Mouse (Mus musculus): ENCODE measurements around the gene Sema4d. TPM values are rescaled to one million over a fixed set of nuclear protein-coding genes. Genes with fewer than 3 reads are reported as not detected.

The Sema4d gene
- total RNA-seq, 1 experiment: 25.1 TPM

GRCm38 (mm10) chr13:51780509-51781155 is 12.9 kb downstream of the Sema4d start:
- in situ Hi-C loops (cut with MboI; ENCODE audit: low sequenced_read_pairs in 2 of 2, unreplicated experiment in 2 of 2): no loop called here
- Histone ChIP-seq H3K9ac (ENCODE audit: insufficient read depth, low read depth, low read length, poor library complexity, severe bottlenecking) (no peak overlapping the region), H3K27ac (ENCODE audit: insufficient read depth, low read depth, low read length, poor library complexity, severe bottlenecking) (no peak overlapping the region), H3K4me1 (ENCODE audit: control insufficient read depth in 2 of 2, insufficient read depth in 2 of 2, low read length in 2 of 2, poor library complexity in 1 of 2) (peaks cover 0 to 12% of the 10 kb centered on the region in 2 experiments; a peak in 2 of 4 replicates), H3K36me3 (ENCODE audit: control insufficient read depth, insufficient read depth, low read length, poor library complexity, severe bottlenecking) (no peaks in the 10 kb centered on the region; the same call in 1 of the 2 replicates), H3K9me3 (ENCODE audit: control insufficient read depth, insufficient read depth, low read depth, low read length) (no peaks in the 10 kb centered on the region), H3K4me3 (ENCODE audit: insufficient read depth in 1 of 2, low read depth in 1 of 2, low read length in 2 of 2, poor library complexity in 1 of 2, severe bottlenecking in 1 of 2) (no peak overlapping the region)
- DNase-seq (ENCODE audit: low read depth, low spot score): no peak
- no peak for TF ChIP-seq ZNF384 (IDR thresholded peaks at IDR 0.05; ENCODE audit: low read depth, low read length)
- TF ChIP-seq MAFK (IDR thresholded peaks at IDR 0.05; ENCODE audit: insufficient read depth, low read depth, low read length): no peak
- no peak for TF ChIP-seq CHD2 (IDR thresholded peaks at IDR 0.05; ENCODE audit: low read depth, low read length)
- TF ChIP-seq HCFC1 (IDR thresholded peaks at IDR 0.05; ENCODE audit: borderline replicate concordance, insufficient read depth, low read length): no peak
- no peak for TF ChIP-seq ZC3H11A (IDR thresholded peaks at IDR 0.05; ENCODE audit: borderline replicate concordance, low read depth, low read length)

GRCm38 (mm10) chr13:51778983-51779962 is 14.3 kb downstream of the Sema4d start:
- in situ Hi-C loops (cut with MboI; ENCODE audit: low sequenced_read_pairs in 2 of 2, unreplicated experiment in 2 of 2): no loop called here
- no peak for DNase-seq (ENCODE audit: low read depth, low spot score)
- H3K4me3 ChIP-seq (ENCODE audit: insufficient read depth in 1 of 2, low read depth in 1 of 2, low read length in 2 of 2, poor library complexity in 1 of 2, severe bottlenecking in 1 of 2): no peak overlapping the region
- H3K9me3 ChIP-seq (ENCODE audit: control insufficient read depth, insufficient read depth, low read depth, low read length): no peaks in the 10 kb centered on the region
- no peak overlapping the region for H3K27ac ChIP-seq (ENCODE audit: insufficient read depth, low read depth, low read length, poor library complexity, severe bottlenecking)
- H3K9ac ChIP-seq (ENCODE audit: insufficient read depth, low read depth, low read length, poor library complexity, severe bottlenecking): no peak overlapping the region
- H3K36me3 ChIP-seq (ENCODE audit: control insufficient read depth, insufficient read depth, low read length, poor library complexity, severe bottlenecking): no peaks in the 10 kb centered on the region; the same call in 1 of the 2 replicates
- TF ChIP-seq ZC3H11A (IDR thresholded peaks at IDR 0.05; ENCODE audit: borderline replicate concordance, low read depth, low read length) (no peak), CHD2 (IDR thresholded peaks at IDR 0.05; ENCODE audit: low read depth, low read length) (no peak), HCFC1 (IDR thresholded peaks at IDR 0.05; ENCODE audit: borderline replicate concordance, insufficient read depth, low read length) (no peak), ZNF384 (IDR thresholded peaks at IDR 0.05; ENCODE audit: low read depth, low read length) (no peak), MAFK (IDR thresholded peaks at IDR 0.05; ENCODE audit: insufficient read depth, low read depth, low read length) (no peak)
- peaks cover 0 to 12% of the 10 kb centered on the region in 2 experiments; a peak in 2 of 4 replicates for H3K4me1 ChIP-seq (ENCODE audit: control insufficient read depth in 2 of 2, insufficient read depth in 2 of 2, low read length in 2 of 2, poor library complexity in 1 of 2)

GRCm38 (mm10) chr13:51778351-51778982 is 15.1 kb downstream of the Sema4d start:
- peaks cover 0 to 10% of the 10 kb centered on the region in 2 experiments; a peak in 2 of 4 replicates for H3K4me1 ChIP-seq (ENCODE audit: control insufficient read depth in 2 of 2, insufficient read depth in 2 of 2, low read length in 2 of 2, poor library complexity in 1 of 2)
- in situ Hi-C loops (cut with MboI; ENCODE audit: low sequenced_read_pairs in 2 of 2, unreplicated experiment in 2 of 2): no loop called here
- DNase-seq (ENCODE audit: low read depth, low spot score): no peak
- no peak overlapping the region for H3K4me3 ChIP-seq (ENCODE audit: insufficient read depth in 1 of 2, low read depth in 1 of 2, low read length in 2 of 2, poor library complexity in 1 of 2, severe bottlenecking in 1 of 2)
- TF ChIP-seq ZNF384 (IDR thresholded peaks at IDR 0.05; ENCODE audit: low read depth, low read length): no peak
- no peak for TF ChIP-seq ZC3H11A (IDR thresholded peaks at IDR 0.05; ENCODE audit: borderline replicate concordance, low read depth, low read length)
- no peak for TF ChIP-seq CHD2 (IDR thresholded peaks at IDR 0.05; ENCODE audit: low read depth, low read length)
- no peak for TF ChIP-seq MAFK (IDR thresholded peaks at IDR 0.05; ENCODE audit: insufficient read depth, low read depth, low read length)
- TF ChIP-seq HCFC1 (IDR thresholded peaks at IDR 0.05; ENCODE audit: borderline replicate concordance, insufficient read depth, low read length): no peak
- no peak overlapping the region for H3K27ac ChIP-seq (ENCODE audit: insufficient read depth, low read depth, low read length, poor library complexity, severe bottlenecking)
- no peaks in the 10 kb centered on the region; the same call in 1 of the 2 replicates for H3K36me3 ChIP-seq (ENCODE audit: control insufficient read depth, insufficient read depth, low read length, poor library complexity, severe bottlenecking)
- no peak overlapping the region for H3K9ac ChIP-seq (ENCODE audit: insufficient read depth, low read depth, low read length, poor library complexity, severe bottlenecking)
- no peaks in the 10 kb centered on the region for H3K9me3 ChIP-seq (ENCODE audit: control insufficient read depth, insufficient read depth, low read depth, low read length)

- TF ChIP-seq CHD2 (IDR thresholded peaks at IDR 0.05; ENCODE audit: low read depth, low read length) (no peak), ZC3H11A (IDR thresholded peaks at IDR 0.05; ENCODE audit: borderline replicate concordance, low read depth, low read length) (no peak)
- peaks cover 0 to 10% of the 10 kb centered on the region in 2 experiments; a peak in 2 of 4 replicates for H3K4me1 ChIP-seq (ENCODE audit: control insufficient read depth in 2 of 2, insufficient read depth in 2 of 2, low read length in 2 of 2, poor library complexity in 1 of 2)
- no peak for DNase-seq (ENCODE audit: low read depth, low spot score)
- in situ Hi-C loops (cut with MboI; ENCODE audit: low sequenced_read_pairs in 2 of 2, unreplicated experiment in 2 of 2): no loop called here
- H3K27ac ChIP-seq (ENCODE audit: insufficient read depth, low read depth, low read length, poor library complexity, severe bottlenecking): no peak overlapping the region
- no peak overlapping the region for H3K9ac ChIP-seq (ENCODE audit: insufficient read depth, low read depth, low read length, poor library complexity, severe bottlenecking)
- H3K36me3 ChIP-seq (ENCODE audit: control insufficient read depth, insufficient read depth, low read length, poor library complexity, severe bottlenecking): no peaks in the 10 kb centered on the region; the same call in 1 of the 2 replicates
- H3K9me3 ChIP-seq (ENCODE audit: control insufficient read depth, insufficient read depth, low read depth, low read length): no peaks in the 10 kb centered on the region
- no peak overlapping the region for H3K4me3 ChIP-seq (ENCODE audit: insufficient read depth in 1 of 2, low read depth in 1 of 2, low read length in 2 of 2, poor library complexity in 1 of 2, severe bottlenecking in 1 of 2)
Observed at GRCm38 (mm10) chr13:51777738-51778274, 15.7 kb downstream of the Sema4d start.
